Mouse (Mus musculus) Patski (cell line): ENCODE results near the gene BC029722. TPM values are rescaled to one million over a fixed set of nuclear protein-coding genes. Genes with fewer than 3 reads are reported as not detected.

Experiments
- ATAC-seq: fragments of 100-300 bp; one replicate; pipeline ENCODE4 v1.8.0; 2021
- CTCF ChIA-PET: fragments of 350-600 bp; sonication (Branson Sonifier 250); formaldehyde crosslinking; loops from one replicate; lab custom pipeline; 2022; ENCODE audit warnings: inconsistent platforms; lab: Charles Lee
- POLR2A ChIA-PET: fragments of 350-600 bp; sonication (Branson Sonifier 250); formaldehyde crosslinking; loops from one replicate; lab custom pipeline; 2022; ENCODE audit warnings: antibody characterized with exemption, inconsistent platforms; lab: Charles Lee
- DNase-seq: peaks from one replicate; pipeline ENCODE4 v3.0.0-alpha.2; 2011; ENCODE audit warnings: low read depth, low spot score
- H3K27me3 ChIP-seq: fragments of 371-371 bp; one replicate; pipeline ENCODE4 v1.5.1; 2021
- CTCF ChIP-seq: fragments of 100-300 bp; IDR thresholded peaks from one replicate; pipeline ENCODE4 v1.5.1; 2021
- in situ Hi-C: fragments of 300-500 bp; cut with MboI; formaldehyde crosslinking; loops from 3 replicates; pipeline ENCODE4 v1.11.1; 2018; ENCODE audit warnings: low pct_unique_long_range_greater_than_20kb, mixed read lengths
- polyA plus RNA-seq: library from polyadenylated mRNA; unstranded; gene quantifications from one replicate; pipeline ENCODE4 v1.2.3, GENCODE M21; 2021

The BC029722 gene
- 49.6 TPM for polyA plus RNA-seq

GRCm38 (mm10) chr2:155819392-155819448 is at the start of gene BC029722:
Gene BC029722, minus strand, starts transcription at chr2:155819426.
- ATAC-seq (no peak), DNase-seq (no peak)
- ChIA-PET POLR2A (interaction anchor here (0.5 kb wide), 1 partner anchor 54 kb away, joined by 3 read pairs; no protein-coding TSS in a partner anchor), CTCF (no interaction called here)
- in situ Hi-C loops = no loop called here
- no peaks in the 10 kb centered on the region for H3K27me3 ChIP-seq
- TF ChIP-seq CTCF = no peak

GRCm38 (mm10) chr2:155868320-155868719 is 49.1 kb upstream of the BC029722 start:
- ChIA-PET POLR2A (no interaction called here), CTCF (no interaction called here)
- ATAC-seq (no peak), DNase-seq (no peak)
- TF ChIP-seq CTCF = no peak
- in situ Hi-C loops = no loop called here
- no peaks in the 10 kb centered on the region for H3K27me3 ChIP-seq

- DNase-seq = no peak
- ChIA-PET POLR2A (no interaction called here), CTCF (interaction anchor here (0.7 kb wide), 1 partner anchor 18 kb away, joined by 3 read pairs; no protein-coding TSS in a partner anchor)
- no peaks in the 10 kb centered on the region for H3K27me3 ChIP-seq
- no peak for ATAC-seq
- no peak for TF ChIP-seq CTCF
- in situ Hi-C loops = no loop called here
Observed at GRCm38 (mm10) chr2:155863301-155863867, 44.2 kb upstream of the BC029722 start.

GRCm38 (mm10) chr2:155862573-155863300 is 43.5 kb upstream of the BC029722 start:
- in situ Hi-C loops = no loop called here
- no peaks in the 10 kb centered on the region for H3K27me3 ChIP-seq
- DNase-seq (no peak), ATAC-seq (no peak)
- TF ChIP-seq CTCF = no peak
- ChIA-PET POLR2A (no interaction called here), CTCF (interaction anchor here (0.7 kb wide), 1 partner anchor 19 kb away, joined by 3 read pairs; no protein-coding TSS in a partner anchor)

- ChIA-PET CTCF (interaction anchor here (1.0 kb wide), 1 partner anchor 78 kb away, joined by 3 read pairs; no protein-coding TSS in a partner anchor), POLR2A (interaction anchor here (0.5 kb wide), 1 partner anchor 769 kb away, joined by 4 read pairs; no protein-coding TSS in a partner anchor)
- ATAC-seq (no peak), DNase-seq (no peak)
- in situ Hi-C loops = no loop called here
- no peaks in the 10 kb centered on the region for H3K27me3 ChIP-seq
- TF ChIP-seq CTCF = no peak
Observed at GRCm38 (mm10) chr2:155861581-155861980, 42.4 kb upstream of the BC029722 start.

- ATAC-seq (no peak), DNase-seq (no peak)
- TF ChIP-seq CTCF = no peak
- ChIA-PET POLR2A (no interaction called here), CTCF (interaction anchor here (0.8 kb wide), 1 partner anchor 11 kb away, joined by 3 read pairs; no protein-coding TSS in a partner anchor)
- no peaks in the 10 kb centered on the region for H3K27me3 ChIP-seq
- in situ Hi-C loops = no loop called here
Observed at GRCm38 (mm10) chr2:155860102-155860501, 40.9 kb upstream of the BC029722 start.

GRCm38 (mm10) chr2:155852536-155852935 is 33.3 kb upstream of the BC029722 start:
- no peaks in the 10 kb centered on the region for H3K27me3 ChIP-seq
- no peak for ATAC-seq
- no peak for TF ChIP-seq CTCF
- ChIA-PET CTCF (no interaction called here), POLR2A (interaction anchor here (0.6 kb wide), 1 partner anchor 89 kb away, joined by 3 read pairs; no protein-coding TSS in a partner anchor)
- in situ Hi-C loops = no loop called here
- no peak for DNase-seq

- ATAC-seq (peak; percentile 40), DNase-seq (peak; percentile 67)
- no peaks in the 10 kb centered on the region for H3K27me3 ChIP-seq
- in situ Hi-C loops = no loop called here
- CTCF ChIA-PET = interaction anchor here (1.0 to 2.9 kb wide), 3 partner anchors 18 to 104 kb away, joined by 3 to 14 read pairs (median 9); partner anchors contain the start of gene Gdf5
- POLR2A ChIA-PET = interaction anchor here (1.7 kb wide), 1 partner anchor 79 kb away, joined by 4 read pairs; no protein-coding TSS in a partner anchor
- TF ChIP-seq CTCF = no peak
Observed at GRCm38 (mm10) chr2:155850120-155850519, 30.9 kb upstream of the BC029722 start.

- H3K27me3 ChIP-seq = no peaks in the 10 kb centered on the region
- in situ Hi-C loops = loop anchor here (5.0 to 25.0 kb wide), 2 partner anchors 98 to 288 kb away; partner anchors contain the start of genes Gdf5, Gm28036, Nfs1 and Romo1
- ATAC-seq = no peak
- CTCF ChIA-PET = interaction anchor here (0.8 to 2.9 kb wide), 5 partner anchors 11 to 102 kb away, joined by 3 to 14 read pairs (median 5); partner anchors contain the start of gene Gdf5
- no peak for DNase-seq
- no peak for TF ChIP-seq CTCF
- POLR2A ChIA-PET = interaction anchor here (1.7 kb wide), 1 partner anchor 80 kb away, joined by 4 read pairs; no protein-coding TSS in a partner anchor
Observed at GRCm38 (mm10) chr2:155849464-155849863, 30.2 kb upstream of the BC029722 start.

GRCm38 (mm10) chr2:155848291-155848690 is 29.1 kb upstream of the BC029722 start:
- CTCF ChIA-PET = interaction anchor here (0.8 to 2.9 kb wide), 6 partner anchors 12 to 103 kb away, joined by 3 to 14 read pairs (median 4); partner anchors contain the start of gene Gdf5

More at GRCm38 (mm10) chr2:155848291-155848690, 29.1 kb upstream of the BC029722 start:
- peak; percentile 85 for TF ChIP-seq CTCF
- ATAC-seq (peak; percentile 53), DNase-seq (no peak)
- POLR2A ChIA-PET = interaction anchor here (1.2 kb wide), 1 partner anchor 10 kb away, joined by 3 read pairs; no protein-coding TSS in a partner anchor
- H3K27me3 ChIP-seq = no peaks in the 10 kb centered on the region
- in situ Hi-C loops = loop anchor here (5.0 to 25.0 kb wide), 2 partner anchors 99 to 289 kb away; partner anchors contain the start of genes Gdf5, Gm28036, Nfs1 and Romo1
